In genomic region chr7:80455505-80456160, GRCm38 (mm10) we compare ENCODE assay signal across 14 mouse cellular contexts. TPM values are rescaled to one million over a fixed set of nuclear protein-coding genes. Genes with fewer than 3 reads are reported as not detected.
DNase-seq lines count a peak whose midpoint lies in the region; ATAC-seq and TF ChIP-seq lines count a peak whose summit lies in the region.
"Had no signal": no experiment of that assay in that cellular context is flagged by ENCODE, and none has a peak within 500 bp of the region (broad histone marks: within the 10 kb centered on the region; RNA-seq: fewer than 3 reads in every experiment).

No protein-coding gene starts in this region.

- no peak overlapping the region for H3K4me3 ChIP-seq in heart, embryonic 13.5 days
- no peak overlapping the region for H3K4me3 ChIP-seq in heart, embryonic 12.5 days
- no peak overlapping the region for H3K4me3 ChIP-seq in CH12.LX (replicated peaks in 1 of 3; ENCODE audit: low read depth in 2 of 3, low read length in 2 of 3, poor library complexity in 1 of 3)
- H3K4me3 ChIP-seq in embryonic facial prominence, embryonic 13.5 days: no peak overlapping the region
- no peak overlapping the region for H3K4me3 ChIP-seq in macrophage (ENCODE audit: inconsistent target)
- H3K4me3 ChIP-seq: heart, adult 2 months had no signal

- H3K79me2 ChIP-seq in CH12.LX (replicated peaks; ENCODE audit: control insufficient read depth, extremely low read depth, insufficient read depth, poor library complexity, severe bottlenecking) (no peaks in the 10 kb centered on the region), macrophage (ENCODE audit: inconsistent target) (no peaks in the 10 kb centered on the region)

- peak; percentile 21; the same call in 1 of the 2 replicates for TF ChIP-seq EP300 in CH12.LX (IDR thresholded peaks at IDR 0.05; ENCODE audit: low read length)

- H3K9ac ChIP-seq in heart, embryonic 13.5 days: no peak overlapping the region
- H3K9ac ChIP-seq in heart, embryonic 12.5 days: no peak overlapping the region
- H3K9ac ChIP-seq in CH12.LX (ENCODE audit: insufficient read depth, low read depth): no peak overlapping the region
- H3K9ac ChIP-seq in embryonic facial prominence, embryonic 13.5 days: no peak overlapping the region

- no peak for ATAC-seq in heart, embryonic 13.5 days (ENCODE audit: extremely low read depth, insufficient number of reproducible peaks, low FRiP score, low TSS enrichment)
- no peak for ATAC-seq in heart, embryonic 12.5 days (ENCODE audit: insufficient number of reproducible peaks, low FRiP score)
- ATAC-seq in embryonic facial prominence, embryonic 13.5 days (ENCODE audit: insufficient number of reproducible peaks, insufficient read depth, low FRiP score, low TSS enrichment, low read depth): no peak
- no peak for ATAC-seq in erythroid progenitor cell, adult 5-6 weeks (replicated peaks; ENCODE audit: low FRiP score, poor library complexity, severe bottlenecking)
- no peak for ATAC-seq in inflammation-experienced regulatory T-cells, adult 6 months
- ATAC-seq: hindbrain, embryonic 16.5 days; midbrain, embryonic 16.5 days had no signal

- no peak for TF ChIP-seq RAD21 in CH12.LX (IDR thresholded peaks at IDR 0.05; ENCODE audit: low read depth, low read length)

- H3K27ac ChIP-seq in heart, embryonic 13.5 days (replicated peaks): peak overlapping the region; percentile 26; the same call in 1 of the 2 replicates
- H3K27ac ChIP-seq in heart, embryonic 12.5 days (ENCODE audit: poor library complexity, severe bottlenecking): no peak overlapping the region
- H3K27ac ChIP-seq in CH12.LX (ENCODE audit: insufficient read depth, low read depth) (peak overlapping the region; percentile 59), macrophage (peak overlapping the region; percentile 83)
- H3K27ac ChIP-seq in embryonic facial prominence, embryonic 13.5 days: peak overlapping the region; percentile 44; the same call in 1 of the 2 replicates
- H3K27ac ChIP-seq: heart, adult 2 months had no signal

- no peak overlapping the region for H3K4me2 ChIP-seq in heart, embryonic 13.5 days
- no peak overlapping the region for H3K4me2 ChIP-seq in heart, embryonic 12.5 days
- no peak overlapping the region for H3K4me2 ChIP-seq in CH12.LX (ENCODE audit: insufficient read depth, low read depth, poor library complexity, severe bottlenecking)
- no peak overlapping the region for H3K4me2 ChIP-seq in embryonic facial prominence, embryonic 13.5 days

- H3K4me1 ChIP-seq in heart, embryonic 13.5 days: peaks cover 54% of the 10 kb centered on the region
- H3K4me1 ChIP-seq in heart, embryonic 12.5 days (replicated peaks): peaks cover 46% of the 10 kb centered on the region
- H3K4me1 ChIP-seq in CH12.LX (ENCODE audit: control insufficient read depth in 1 of 2, insufficient read depth in 2 of 2): peaks cover 32 to 89% of the 10 kb centered on the region in 2 experiments
- H3K4me1 ChIP-seq in embryonic facial prominence, embryonic 13.5 days: peaks cover 27% of the 10 kb centered on the region

- no peak for TF ChIP-seq POLR2A in CH12.LX (IDR thresholded peaks at IDR 0.05; ENCODE audit: low read depth, low read length)

- WGBS in heart, embryonic 13.5 days: 65% methylated on average over 4 of the region's 4 CpGs
- WGBS in heart, embryonic 12.5 days: 62% methylated on average over 4 of the region's 4 CpGs
- 60% methylated on average over 4 of the region's 4 CpGs for WGBS in embryonic facial prominence, embryonic 13.5 days
- 26% methylated on average over 4 of the region's 4 CpGs for WGBS in macrophage (ENCODE audit: missing documents)

- H3K27me3 ChIP-seq in heart, embryonic 13.5 days (replicated peaks): no peaks in the 10 kb centered on the region
- H3K27me3 ChIP-seq in heart, embryonic 12.5 days (replicated peaks): no peaks in the 10 kb centered on the region
- no peaks in the 10 kb centered on the region for H3K27me3 ChIP-seq in CH12.LX (replicated peaks)
- H3K27me3 ChIP-seq in embryonic facial prominence, embryonic 13.5 days: no peaks in the 10 kb centered on the region

- peak; percentile 71 for DNase-seq in CH12.LX (ENCODE audit: extremely low read depth)
- DNase-seq in neural tube, embryonic 10.5 days (ENCODE audit: extremely low spot score, low spot score): no peak
- DNase-seq: kidney, adult 9 months; right cerebral cortex, adult 18-20 months; thymus, adult 2 months had no signal

- H3K36me3 ChIP-seq in heart, embryonic 13.5 days: peaks cover 53% of the 10 kb centered on the region
- H3K36me3 ChIP-seq in heart, embryonic 12.5 days: peaks cover 37% of the 10 kb centered on the region
- H3K36me3 ChIP-seq in CH12.LX (replicated peaks in 1 of 2; ENCODE audit: control insufficient read depth in 1 of 2, insufficient read depth in 1 of 2, low read length in 1 of 2) (peaks cover 24 to 69% of the 10 kb centered on the region in 2 experiments), macrophage (ENCODE audit: inconsistent target) (no peaks in the 10 kb centered on the region)
- peaks cover 50% of the 10 kb centered on the region for H3K36me3 ChIP-seq in embryonic facial prominence, embryonic 13.5 days

- H3K9me3 ChIP-seq in heart, embryonic 13.5 days: no peaks in the 10 kb centered on the region
- no peaks in the 10 kb centered on the region for H3K9me3 ChIP-seq in heart, embryonic 12.5 days (replicated peaks)
- no peaks in the 10 kb centered on the region for H3K9me3 ChIP-seq in CH12.LX (replicated peaks; ENCODE audit: low read length)
- no peaks in the 10 kb centered on the region for H3K9me3 ChIP-seq in embryonic facial prominence, embryonic 13.5 days

- in situ Hi-C loops in CH12.LX (cut with MboI; ENCODE audit: low pct_ligation_motif_present, low pct_unique_long_range_greater_than_20kb, low sequenced_read_pairs): no loop called here

- TF ChIP-seq CTCF in CH12.LX (conservative IDR thresholded peaks at IDR 0.05 in 1 of 2, IDR thresholded peaks at IDR 0.05 in 1 of 2; ENCODE audit: low read depth in 2 of 2, low read length in 2 of 2): no peak

- dilution Hi-C loops in CH12.LX (cut with MboI; ENCODE audit: extremely low pct_ligation_motif_present, extremely low pct_unique_long_range_greater_than_20kb, low sequenced_read_pairs): no loop called here

TF ChIP-seq in CH12.LX, 34 proteins besides CTCF, POLR2A, EP300 and RAD21:
- no peak for TF ChIP-seq PAX5 (IDR thresholded peaks at IDR 0.05; ENCODE audit: low read length)
- peak; percentile 96 for TF ChIP-seq ZNF384 (IDR thresholded peaks at IDR 0.05; ENCODE audit: low read depth, low read length)
- TF ChIP-seq IRF4 (IDR thresholded peaks at IDR 0.05; ENCODE audit: low read depth, low read length): peak; percentile 53; the same call in 1 of the 2 replicates
- no peak for TF ChIP-seq MEF2A (IDR thresholded peaks at IDR 0.05; ENCODE audit: borderline replicate concordance, low read depth, low read length)
- no peak for TF ChIP-seq MAFK (IDR thresholded peaks at IDR 0.05; ENCODE audit: insufficient replicate concordance, low read length)
- TF ChIP-seq MAZ (IDR thresholded peaks at IDR 0.05; ENCODE audit: low read depth, low read length): no peak
- TF ChIP-seq ZKSCAN1 (IDR thresholded peaks at IDR 0.05; ENCODE audit: borderline replicate concordance, low read depth, low read length): no peak
- no peak for TF ChIP-seq UBTF (IDR thresholded peaks at IDR 0.05; ENCODE audit: low read depth, low read length)
- no peak for TF ChIP-seq CHD2 (IDR thresholded peaks at IDR 0.05; ENCODE audit: low read length)

RNA-seq across cellular contexts. Expression of gene Furin, which starts 50.4 kb away (rescaled TPM):
- 14.2 and 14.8 TPM in 2 replicates for polyA plus RNA-seq in heart, embryonic 13.5 days (2015; fragmentation: Nextera tagmentation; extraction: Ambion mirVana)
- 24.5 and 25.9 TPM in 2 replicates for polyA plus RNA-seq in heart, embryonic 12.5 days (2016; fragmentation: Nextera tagmentation; extraction: Ambion mirVana)
- total RNA-seq in CH12.LX (2012; rRNA removed): 11.1 and 13.5 TPM in 2 replicates
- total RNA-seq in CH12.LX (2014; rRNA removed): 1.1 and 1.5 TPM in 2 replicates
- polyA plus RNA-seq in CH12.LX (2012; ENCODE audit: insufficient read length, low read depth): 17.0 and 20.9 TPM in 2 replicates
- 10.9 and 11.0 TPM in 2 replicates for polyA plus RNA-seq in embryonic facial prominence, embryonic 13.5 days (2015; fragmentation: Nextera tagmentation; extraction: Ambion mirVana)
- total RNA-seq in macrophage (2018; cell fraction: chromatin; rRNA removed): 100 to 1,000 TPM in 15 of 26 experiments, 10 to 100 TPM in 11; 45.1 to 380 (median 113) TPM
- total RNA-seq in macrophage (2018; cell fraction: cytosol; rRNA removed): 100 to 1,000 TPM in 8 of 26 experiments, 10 to 100 TPM in 18; 48.1 to 244 (median 82.1) TPM
- 100 to 1,000 TPM in 22 of 26 experiments, 10 to 100 TPM in 4; 71.1 to 321 (median 139) TPM for total RNA-seq in macrophage (2018; cell fraction: nucleus; rRNA removed)
- 37.1 to 65.0 TPM (median 49.0 TPM) in 3 replicates for polyA plus RNA-seq in macrophage (2018)
- total RNA-seq in erythroid progenitor cell, adult 5-6 weeks (2015; ENCODE audit: low replicate concordance): 22.7 and 51.1 TPM in 2 replicates
- total RNA-seq in erythroid progenitor cell, adult 5-6 weeks (2017; ENCODE audit: low replicate concordance): 24.6 and 28.2 TPM in 2 replicates
- 10 to 100 TPM in 1 of 3 experiments, 1 to 10 TPM in 2; 8.4 to 19.1 (median 8.6) TPM for polyA plus RNA-seq in inflammation-experienced regulatory T-cells, adult 6 months (2017; shearing (Covaris generic))
